Mouse (Mus musculus): Measurements from ENCODE around the gene Tsen2. TPM values are rescaled to one million over a fixed set of nuclear protein-coding genes. Genes with fewer than 3 reads are reported as not detected.
A peak's percentile ranks its signal among the peaks of the same experiment; 100 is the strongest.

Gene Tsen2
- polyA plus RNA-seq, 1 experiment from 2014 or later, result 35.0 TPM

- Histone ChIP-seq H3K27ac (peak overlapping the region; percentile 22; the same call in 1 of the 2 replicates), H3K36me3 (no peaks in the 10 kb centered on the region), H3K9ac (no peak overlapping the region), H3K4me1 (peaks cover 9% of the 10 kb centered on the region), H3K9me3 (no peaks in the 10 kb centered on the region), H3K4me3 (no peak overlapping the region), H3K4me2 (no peak overlapping the region), H3K27me3 (no peaks in the 10 kb centered on the region)
- WGBS, result 38% methylated on average over 6 of the region's 6 CpGs
- no peak for ATAC-seq (ENCODE audit: insufficient number of reproducible peaks, insufficient read depth, low FRiP score, low TSS enrichment, low read depth)
Measured at GRCm38 (mm10) chr6:115541676-115542275, 2.7 kb upstream of the Tsen2 start.

DNA sequence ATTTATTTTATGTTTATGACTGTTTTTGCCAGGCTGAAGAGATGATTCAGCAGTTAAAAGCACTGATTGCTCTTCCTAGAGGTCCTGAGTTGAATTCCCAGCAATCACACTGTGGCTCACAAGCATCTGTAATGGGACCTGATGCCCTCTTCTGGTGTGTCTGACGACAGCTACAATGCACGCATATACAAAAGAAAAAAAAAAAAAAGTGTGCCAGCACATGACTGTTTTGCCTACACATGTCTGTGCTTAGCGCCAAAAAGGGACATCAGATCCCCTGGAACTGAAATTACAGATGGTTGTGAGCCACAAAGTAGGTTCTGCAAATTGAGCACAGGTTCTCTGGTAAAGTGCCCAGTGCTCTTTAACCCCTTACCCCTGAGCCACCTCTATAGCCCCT is 2.1 kb upstream of the Tsen2 start:
- ATAC-seq (ENCODE audit: insufficient number of reproducible peaks, insufficient read depth, low FRiP score, low TSS enrichment, low read depth), result no peak
- H3K9ac ChIP-seq, result no peak overlapping the region
- H3K4me2 ChIP-seq, result no peak overlapping the region
- H3K27ac ChIP-seq, result no peak overlapping the region
- H3K4me3 ChIP-seq, result no peak overlapping the region
- no peaks in the 10 kb centered on the region for H3K36me3 ChIP-seq
- peaks cover 9% of the 10 kb centered on the region for H3K4me1 ChIP-seq
- 45% methylated on average over 3 of the region's 3 CpGs for WGBS
- H3K9me3 ChIP-seq, result no peaks in the 10 kb centered on the region
- no peaks in the 10 kb centered on the region for H3K27me3 ChIP-seq

DNA sequence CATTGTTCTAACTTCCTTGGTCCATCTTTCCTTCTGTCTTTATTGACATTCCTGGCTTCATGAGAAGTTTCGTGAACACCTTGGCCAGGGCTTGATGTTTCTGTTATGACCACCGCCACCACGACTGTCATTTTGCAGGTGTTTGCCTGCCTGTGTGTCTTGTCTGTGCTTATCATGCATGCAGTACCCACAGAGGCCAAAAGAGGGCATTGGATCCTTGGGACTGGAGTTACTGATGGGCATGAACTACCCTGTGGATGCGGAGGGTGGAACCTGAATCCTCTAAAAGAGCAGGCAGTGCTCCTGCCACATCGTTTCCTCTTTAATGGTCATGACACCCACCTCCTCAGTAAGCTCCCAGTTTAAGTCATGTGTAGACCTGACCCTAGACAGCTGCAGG is 1.8 kb downstream of the Tsen2 start:
- no peaks in the 10 kb centered on the region for H3K9me3 ChIP-seq
- H3K4me1 ChIP-seq, result peaks cover 9% of the 10 kb centered on the region
- H3K4me3 ChIP-seq, result no peak overlapping the region
- no peak overlapping the region for H3K4me2 ChIP-seq
- peaks cover 33% of the 10 kb centered on the region for H3K36me3 ChIP-seq
- ATAC-seq (ENCODE audit: insufficient number of reproducible peaks, insufficient read depth, low FRiP score, low TSS enrichment, low read depth), result no peak
- no peak overlapping the region for H3K27ac ChIP-seq
- H3K9ac ChIP-seq, result no peak overlapping the region
- 84% methylated on average over 5 of the region's 5 CpGs for WGBS
- H3K27me3 ChIP-seq, result no peaks in the 10 kb centered on the region

DNA sequence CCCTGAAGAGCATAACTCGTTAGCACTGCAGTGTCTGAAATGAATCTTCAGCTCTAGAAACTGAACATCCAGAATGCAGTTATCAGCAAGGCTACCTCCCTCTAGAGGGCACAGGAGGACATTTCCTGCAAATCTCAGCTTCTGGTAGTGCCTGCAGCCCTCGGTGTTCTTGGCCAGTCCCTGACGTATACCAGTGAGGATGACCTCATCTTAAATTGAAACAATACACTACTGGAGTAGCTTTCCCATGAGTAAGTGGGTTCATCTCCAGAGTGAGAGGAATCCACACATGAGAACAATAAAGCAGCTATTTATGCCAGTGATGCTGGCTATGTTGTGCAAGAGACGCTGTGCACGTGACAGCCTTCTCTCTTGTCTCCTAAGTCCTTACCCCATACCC is 11.0 kb downstream of the Tsen2 start:
- Histone ChIP-seq H3K9me3 (no peaks in the 10 kb centered on the region), H3K4me2 (no peak overlapping the region), H3K4me1 (no peaks in the 10 kb centered on the region), H3K4me3 (no peak overlapping the region), H3K9ac (no peak overlapping the region), H3K27me3 (no peaks in the 10 kb centered on the region), H3K36me3 (peaks cover 81% of the 10 kb centered on the region), H3K27ac (no peak overlapping the region)
- no peak for ATAC-seq (ENCODE audit: insufficient number of reproducible peaks, insufficient read depth, low FRiP score, low TSS enrichment, low read depth)
- 72% methylated on average over 5 of the region's 5 CpGs for WGBS

GRCm38 (mm10) chr6:115558176-115558575 is 13.7 kb downstream of the Tsen2 start:
- H3K4me3 ChIP-seq, result no peak overlapping the region
- no peak for ATAC-seq (ENCODE audit: insufficient number of reproducible peaks, insufficient read depth, low FRiP score, low TSS enrichment, low read depth)
- WGBS, result 97% methylated on average over 2 of the region's 2 CpGs
- no peak overlapping the region for H3K27ac ChIP-seq
- H3K27me3 ChIP-seq, result no peaks in the 10 kb centered on the region
- no peaks in the 10 kb centered on the region for H3K9me3 ChIP-seq
- no peak overlapping the region for H3K4me2 ChIP-seq
- H3K36me3 ChIP-seq, result peaks cover 77% of the 10 kb centered on the region
- H3K4me1 ChIP-seq, result no peaks in the 10 kb centered on the region
- H3K9ac ChIP-seq, result no peak overlapping the region

- ATAC-seq (ENCODE audit: insufficient number of reproducible peaks, insufficient read depth, low FRiP score, low TSS enrichment, low read depth), result peak; percentile 37; the same call in 1 of the 2 replicates
- Histone ChIP-seq H3K4me3 (no peak overlapping the region), H3K9ac (no peak overlapping the region), H3K27me3 (no peaks in the 10 kb centered on the region), H3K4me2 (no peak overlapping the region), H3K4me1 (no peaks in the 10 kb centered on the region), H3K27ac (no peak overlapping the region), H3K36me3 (peaks cover 74% of the 10 kb centered on the region), H3K9me3 (no peaks in the 10 kb centered on the region)
- WGBS, result 81% methylated on average over 21 of the region's 21 CpGs
Measured at GRCm38 (mm10) chr6:115559651-115560632, 15.5 kb downstream of the Tsen2 start.

DNA sequence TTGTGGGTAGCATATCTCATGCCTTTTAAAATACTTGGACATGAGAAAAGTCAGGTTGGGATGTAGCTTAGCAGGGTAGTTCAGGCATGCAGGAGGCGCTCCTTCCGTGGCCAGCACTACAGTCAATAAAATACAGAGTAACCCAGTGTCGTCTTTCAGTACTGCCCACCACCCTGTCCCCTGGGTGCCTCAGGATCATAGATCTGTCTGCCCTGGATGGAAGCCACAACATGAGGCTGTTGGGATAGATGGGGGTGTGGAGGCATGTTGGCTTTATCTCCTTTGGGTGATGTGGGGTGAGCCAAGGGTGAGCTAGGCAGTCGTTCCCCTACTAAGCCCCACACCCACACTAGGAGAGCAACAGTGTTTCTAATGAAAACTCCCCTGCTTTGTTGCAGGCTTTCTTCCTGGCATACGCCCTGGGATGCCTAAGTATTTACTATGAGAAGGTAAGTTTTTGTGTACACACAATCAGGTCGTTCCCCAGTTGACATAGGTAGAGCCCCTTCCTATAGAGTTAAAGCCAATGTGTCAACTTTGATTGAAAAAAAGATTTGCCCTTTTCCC is 21.1 kb downstream of the Tsen2 start:
- Histone ChIP-seq H3K4me1 (no peaks in the 10 kb centered on the region), H3K27me3 (no peaks in the 10 kb centered on the region), H3K27ac (no peak overlapping the region), H3K4me2 (no peak overlapping the region), H3K36me3 (peaks cover 87% of the 10 kb centered on the region), H3K9ac (no peak overlapping the region), H3K9me3 (no peaks in the 10 kb centered on the region), H3K4me3 (no peak overlapping the region)
- WGBS, result 89% methylated on average over 6 of the region's 6 CpGs
- ATAC-seq (ENCODE audit: insufficient number of reproducible peaks, insufficient read depth, low FRiP score, low TSS enrichment, low read depth), result no peak

DNA sequence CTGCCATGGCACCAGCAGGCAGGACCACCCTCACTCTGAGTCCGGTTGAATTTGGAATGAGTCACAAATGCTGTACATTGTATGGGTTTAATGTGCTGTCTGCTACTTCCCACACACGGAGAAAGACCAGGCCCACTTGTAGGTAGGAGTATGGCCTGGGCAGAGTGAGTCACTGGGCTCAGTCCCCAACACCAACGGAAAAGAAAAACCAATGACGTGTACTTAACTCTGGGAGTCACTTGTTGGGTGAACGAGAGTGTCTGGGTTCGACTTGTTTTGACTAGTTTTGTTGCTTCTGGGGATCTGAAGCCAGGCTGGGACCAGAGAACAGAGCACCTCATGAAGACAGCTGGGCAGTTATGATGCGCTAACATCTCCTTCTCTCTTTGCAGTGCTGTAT is 29.7 kb downstream of the Tsen2 start:
- Histone ChIP-seq H3K27me3 (no peaks in the 10 kb centered on the region), H3K9ac (no peak overlapping the region), H3K4me1 (no peaks in the 10 kb centered on the region), H3K36me3 (peaks cover 87% of the 10 kb centered on the region), H3K4me3 (no peak overlapping the region), H3K4me2 (no peak overlapping the region), H3K27ac (no peak overlapping the region), H3K9me3 (no peaks in the 10 kb centered on the region)
- no peak for ATAC-seq (ENCODE audit: insufficient number of reproducible peaks, insufficient read depth, low FRiP score, low TSS enrichment, low read depth)
- 85% methylated on average over 7 of the region's 7 CpGs for WGBS

GRCm38 (mm10) chr6:115577407-115577806 is 32.9 kb downstream of the Tsen2 start:
- no peaks in the 10 kb centered on the region for H3K27me3 ChIP-seq
- no peaks in the 10 kb centered on the region for H3K4me1 ChIP-seq
- no peaks in the 10 kb centered on the region for H3K9me3 ChIP-seq
- H3K36me3 ChIP-seq, result peaks cover 71% of the 10 kb centered on the region
- H3K27ac ChIP-seq, result no peak overlapping the region
- H3K4me2 ChIP-seq, result no peak overlapping the region
- H3K9ac ChIP-seq, result no peak overlapping the region
- no peak for ATAC-seq (ENCODE audit: insufficient number of reproducible peaks, insufficient read depth, low FRiP score, low TSS enrichment, low read depth)
- no peak overlapping the region for H3K4me3 ChIP-seq
- 82% methylated on average over 5 of the region's 5 CpGs for WGBS

DNA sequence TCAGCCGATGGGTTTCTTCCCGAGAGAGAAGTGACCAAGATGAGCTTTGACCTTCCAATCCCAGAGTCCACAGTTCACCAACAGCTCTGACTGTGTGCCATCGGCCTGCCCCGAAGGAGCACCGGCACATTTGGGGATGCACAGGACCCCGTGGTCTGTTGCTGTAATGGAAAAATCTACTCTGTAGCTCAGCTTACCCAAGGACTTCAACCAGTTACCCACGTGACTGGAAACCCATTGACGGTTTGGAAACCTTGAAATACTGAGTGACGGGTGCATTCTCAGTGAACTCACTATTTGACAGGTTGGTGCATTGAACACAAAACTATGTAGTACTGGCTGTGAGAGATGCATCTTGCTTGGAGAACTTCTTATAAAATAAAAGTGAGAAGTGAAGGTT is 33.5 kb downstream of the Tsen2 start:
- whole genome bisulfite sequencing, result 94% methylated on average over 9 of the region's 9 CpGs

GRCm38 (mm10) chr6:115580810-115581209 is 36.3 kb downstream of the Tsen2 start:
- Histone ChIP-seq H3K4me2 (no peak overlapping the region), H3K4me3 (no peak overlapping the region), H3K27me3 (no peaks in the 10 kb centered on the region), H3K9ac (no peak overlapping the region), H3K36me3 (peaks cover 45% of the 10 kb centered on the region), H3K27ac (no peak overlapping the region), H3K9me3 (no peaks in the 10 kb centered on the region), H3K4me1 (no peaks in the 10 kb centered on the region)
- whole genome bisulfite sequencing, result 67% methylated on average over 3 of the region's 3 CpGs
- no peak for ATAC-seq (ENCODE audit: insufficient number of reproducible peaks, insufficient read depth, low FRiP score, low TSS enrichment, low read depth)

More for the DNA sequence above, 33.5 kb downstream of the Tsen2 start:
- Histone ChIP-seq H3K36me3 (peaks cover 67% of the 10 kb centered on the region), H3K4me3 (no peak overlapping the region), H3K9ac (no peak overlapping the region), H3K4me1 (no peaks in the 10 kb centered on the region), H3K9me3 (no peaks in the 10 kb centered on the region), H3K27ac (no peak overlapping the region), H3K27me3 (no peaks in the 10 kb centered on the region), H3K4me2 (no peak overlapping the region)
- no peak for ATAC-seq (ENCODE audit: insufficient number of reproducible peaks, insufficient read depth, low FRiP score, low TSS enrichment, low read depth)

All from embryonic facial prominence, embryonic 13.5 days (tissue).